Mouse (Mus musculus) embryonic fibroblast, embryonic 13.5 days (primary cell): ENCODE measurements around the gene Wdr81.

Source experiments
- CTCF ChIP-seq: IDR thresholded peaks from 2 replicates; pipeline ENCODE4 v1.5.1; 2011; ENCODE audit warnings: mild to moderate bottlenecking, control low read depth, low read length, moderate library complexity, borderline replicate concordance; ENCODE audit not compliant: insufficient read depth
- POLR2A ChIP-seq: IDR thresholded peaks from 2 replicates; pipeline ENCODE4 v1.6.1; 2011; ENCODE audit warnings: low read depth, mild to moderate bottlenecking, control low read depth, low read length, moderate library complexity

DNA sequence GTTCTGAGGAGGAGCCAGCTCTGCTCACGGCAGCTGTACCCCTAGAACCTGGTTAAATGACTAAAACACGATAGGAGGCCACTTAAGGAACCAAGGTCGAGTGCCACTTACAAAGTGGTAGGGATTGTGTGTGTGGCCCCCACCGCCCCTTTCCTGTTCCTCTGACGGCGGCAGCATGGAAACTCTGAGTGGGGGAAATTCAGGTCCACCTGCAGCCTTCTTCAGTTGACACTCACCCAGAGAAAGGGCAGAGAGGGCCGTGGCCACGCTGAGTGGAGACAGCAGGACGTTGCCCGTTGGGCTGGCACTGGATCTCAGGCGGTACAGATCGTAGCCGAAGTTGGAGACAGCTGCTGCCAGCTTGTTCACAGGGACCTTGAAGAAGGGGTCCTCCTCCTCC lies 38.5 kb downstream of the Wdr81 start:
- no peak for TF ChIP-seq CTCF
- TF ChIP-seq POLR2A, result no peak
